Mouse (Mus musculus): ENCODE results near the gene Aldob. TPM values are rescaled to one million over a fixed set of nuclear protein-coding genes. Genes with fewer than 3 reads are reported as not detected.

Gene Aldob
- polyA plus RNA-seq, 1 experiment from 2014 or later: 0.10 TPM

- H3K27me3 ChIP-seq: no peaks in the 10 kb centered on the region
- no peak for ATAC-seq (ENCODE audit: insufficient number of reproducible peaks, insufficient read depth, low FRiP score, low TSS enrichment, low read depth)
- H3K4me2 ChIP-seq: no peak overlapping the region
- H3K9me3 ChIP-seq: no peaks in the 10 kb centered on the region
- no peaks in the 10 kb centered on the region for H3K36me3 ChIP-seq
- no peaks in the 10 kb centered on the region for H3K4me1 ChIP-seq (replicated peaks)
- 68% methylated on average over 20 of the region's 20 CpGs for WGBS
- H3K27ac ChIP-seq: no peak overlapping the region
- H3K9ac ChIP-seq (replicated peaks): no peak overlapping the region
- H3K4me3 ChIP-seq (replicated peaks): no peak overlapping the region
Observed at GRCm38 (mm10) chr4:49559915-49560772, 10.8 kb upstream of the Aldob start.

GRCm38 (mm10) chr4:49558181-49558580 lies 8.8 kb upstream of the Aldob start:
- Histone ChIP-seq H3K9me3 (no peaks in the 10 kb centered on the region), H3K4me3 (replicated peaks) (no peak overlapping the region), H3K4me2 (no peak overlapping the region), H3K9ac (replicated peaks) (no peak overlapping the region), H3K27ac (no peak overlapping the region), H3K27me3 (no peaks in the 10 kb centered on the region), H3K36me3 (no peaks in the 10 kb centered on the region), H3K4me1 (replicated peaks) (no peaks in the 10 kb centered on the region)
- WGBS: 60% methylated on average over 2 of the region's 2 CpGs
- no peak for ATAC-seq (ENCODE audit: insufficient number of reproducible peaks, insufficient read depth, low FRiP score, low TSS enrichment, low read depth)

- H3K4me2 ChIP-seq: no peak overlapping the region
- no peak for ATAC-seq (ENCODE audit: insufficient number of reproducible peaks, insufficient read depth, low FRiP score, low TSS enrichment, low read depth)
- no peak overlapping the region for H3K27ac ChIP-seq
- no peaks in the 10 kb centered on the region for H3K4me1 ChIP-seq (replicated peaks)
- H3K9ac ChIP-seq (replicated peaks): no peak overlapping the region
- 99% methylated on average over 7 of the region's 7 CpGs for WGBS
- no peaks in the 10 kb centered on the region for H3K36me3 ChIP-seq
- no peaks in the 10 kb centered on the region for H3K9me3 ChIP-seq
- H3K27me3 ChIP-seq: no peaks in the 10 kb centered on the region
- H3K4me3 ChIP-seq (replicated peaks): no peak overlapping the region
Observed at GRCm38 (mm10) chr4:49557375-49557774, 8.0 kb upstream of the Aldob start.

- WGBS: 72% methylated on average over 5 of the region's 5 CpGs
- Histone ChIP-seq H3K27me3 (no peaks in the 10 kb centered on the region), H3K4me1 (replicated peaks) (no peaks in the 10 kb centered on the region), H3K4me2 (no peak overlapping the region), H3K36me3 (no peaks in the 10 kb centered on the region), H3K9ac (replicated peaks) (no peak overlapping the region), H3K9me3 (no peaks in the 10 kb centered on the region), H3K27ac (no peak overlapping the region), H3K4me3 (replicated peaks) (no peak overlapping the region)
- no peak for ATAC-seq (ENCODE audit: insufficient number of reproducible peaks, insufficient read depth, low FRiP score, low TSS enrichment, low read depth)
Observed at GRCm38 (mm10) chr4:49553380-49553779, 4.0 kb upstream of the Aldob start.

- Histone ChIP-seq H3K36me3 (no peaks in the 10 kb centered on the region), H3K4me1 (replicated peaks) (no peaks in the 10 kb centered on the region), H3K4me3 (replicated peaks) (no peak overlapping the region), H3K9ac (replicated peaks) (no peak overlapping the region), H3K4me2 (no peak overlapping the region), H3K27ac (no peak overlapping the region), H3K9me3 (no peaks in the 10 kb centered on the region), H3K27me3 (no peaks in the 10 kb centered on the region)
- WGBS: 85% methylated on average over 7 of the region's 7 CpGs
- ATAC-seq (ENCODE audit: insufficient number of reproducible peaks, insufficient read depth, low FRiP score, low TSS enrichment, low read depth): no peak
Observed at GRCm38 (mm10) chr4:49547544-49548219, 1.7 kb downstream of the Aldob start.

GRCm38 (mm10) chr4:49546873-49547543 lies 2.3 kb downstream of the Aldob start:
- WGBS: 76% methylated on average over 6 of the region's 6 CpGs
- no peak overlapping the region for H3K27ac ChIP-seq

GRCm38 (mm10) chr4:49546026-49546425 lies 3.3 kb downstream of the Aldob start:
- no peak for ATAC-seq (ENCODE audit: insufficient number of reproducible peaks, insufficient read depth, low FRiP score, low TSS enrichment, low read depth)
- 82% methylated on average over 2 of the region's 2 CpGs for WGBS
- no peak overlapping the region for H3K27ac ChIP-seq
- no peak overlapping the region for H3K4me2 ChIP-seq
- H3K4me3 ChIP-seq (replicated peaks): no peak overlapping the region
- no peaks in the 10 kb centered on the region for H3K27me3 ChIP-seq
- no peaks in the 10 kb centered on the region for H3K4me1 ChIP-seq (replicated peaks)
- H3K9me3 ChIP-seq: no peaks in the 10 kb centered on the region
- H3K9ac ChIP-seq (replicated peaks): no peak overlapping the region
- H3K36me3 ChIP-seq: no peaks in the 10 kb centered on the region

More at GRCm38 (mm10) chr4:49546873-49547543, 2.3 kb downstream of the Aldob start:
- no peak overlapping the region for H3K9ac ChIP-seq (replicated peaks)
- no peak for ATAC-seq (ENCODE audit: insufficient number of reproducible peaks, insufficient read depth, low FRiP score, low TSS enrichment, low read depth)
- H3K27me3 ChIP-seq: no peaks in the 10 kb centered on the region
- no peaks in the 10 kb centered on the region for H3K4me1 ChIP-seq (replicated peaks)
- H3K4me2 ChIP-seq: no peak overlapping the region
- H3K4me3 ChIP-seq (replicated peaks): no peak overlapping the region
- H3K9me3 ChIP-seq: no peaks in the 10 kb centered on the region
- H3K36me3 ChIP-seq: no peaks in the 10 kb centered on the region

- Histone ChIP-seq H3K9ac (replicated peaks) (no peak overlapping the region), H3K4me2 (no peak overlapping the region), H3K27ac (no peak overlapping the region), H3K4me1 (replicated peaks) (no peaks in the 10 kb centered on the region), H3K27me3 (no peaks in the 10 kb centered on the region), H3K4me3 (replicated peaks) (no peak overlapping the region), H3K9me3 (no peaks in the 10 kb centered on the region), H3K36me3 (no peaks in the 10 kb centered on the region)
- ATAC-seq (ENCODE audit: insufficient number of reproducible peaks, insufficient read depth, low FRiP score, low TSS enrichment, low read depth): no peak
- 73% methylated on average over 3 of the region's 3 CpGs for WGBS
Observed at GRCm38 (mm10) chr4:49540966-49541365, 8.4 kb downstream of the Aldob start.

GRCm38 (mm10) chr4:49539665-49540064 lies 9.7 kb downstream of the Aldob start:
- no peak for ATAC-seq (ENCODE audit: insufficient number of reproducible peaks, insufficient read depth, low FRiP score, low TSS enrichment, low read depth)
- Histone ChIP-seq H3K9me3 (no peaks in the 10 kb centered on the region), H3K4me3 (replicated peaks) (no peak overlapping the region), H3K4me1 (replicated peaks) (no peaks in the 10 kb centered on the region), H3K4me2 (no peak overlapping the region), H3K27me3 (no peaks in the 10 kb centered on the region), H3K9ac (replicated peaks) (no peak overlapping the region), H3K36me3 (no peaks in the 10 kb centered on the region), H3K27ac (no peak overlapping the region)
- 83% methylated on average over 6 of the region's 6 CpGs for WGBS

- H3K36me3 ChIP-seq: peaks cover 11% of the 10 kb centered on the region; the same call in 1 of the 2 replicates
- H3K4me3 ChIP-seq (replicated peaks): no peak overlapping the region
- H3K4me2 ChIP-seq: no peak overlapping the region
- WGBS: 81% methylated on average over 4 of the region's 4 CpGs
- ATAC-seq (ENCODE audit: insufficient number of reproducible peaks, insufficient read depth, low FRiP score, low TSS enrichment, low read depth): no peak
- no peaks in the 10 kb centered on the region for H3K27me3 ChIP-seq
- no peaks in the 10 kb centered on the region for H3K4me1 ChIP-seq (replicated peaks)
- no peak overlapping the region for H3K27ac ChIP-seq
- H3K9me3 ChIP-seq: no peaks in the 10 kb centered on the region
- H3K9ac ChIP-seq (replicated peaks): no peak overlapping the region
Observed at GRCm38 (mm10) chr4:49536671-49537070, 12.7 kb downstream of the Aldob start.

- ATAC-seq (ENCODE audit: insufficient number of reproducible peaks, insufficient read depth, low FRiP score, low TSS enrichment, low read depth): no peak
- Histone ChIP-seq H3K9me3 (0 out of 2 replicates have a peak, but pooled peaks cover under 1% of the 10 kb centered on the region), H3K4me1 (replicated peaks) (no peaks in the 10 kb centered on the region), H3K36me3 (peaks cover 15% of the 10 kb centered on the region), H3K4me3 (replicated peaks) (no peak overlapping the region), H3K27ac (no peak overlapping the region), H3K27me3 (no peaks in the 10 kb centered on the region), H3K4me2 (no peak overlapping the region), H3K9ac (replicated peaks) (no peak overlapping the region)
- 93% methylated on average over 4 of the region's 4 CpGs for WGBS
Observed at GRCm38 (mm10) chr4:49535675-49536294, 13.6 kb downstream of the Aldob start.

Data from limb, embryonic 12.5 days (tissue).